Mouse (Mus musculus) neural tube, embryonic 11.5 days (tissue): ENCODE data around the gene Gm10406. TPM values are rescaled to one million over a fixed set of nuclear protein-coding genes. Genes with fewer than 3 reads are reported as not detected.
A peak's percentile ranks its signal among the peaks of the same experiment; 100 is the strongest.
"Not testable (repeated sequence)": the region's sequence is repeated elsewhere in the genome, so short reads cannot be mapped to it uniquely, and the experiment has no call there.

Source experiments
- ATAC-seq: fragments of 200-750 bp; cut with Nextera tagmentation; 2 replicates; pipeline ENCODE4 v1.8.0; 2017; ENCODE audit warnings: moderate number of reproducible peaks, mild to moderate bottlenecking, moderate TSS enrichment, moderate library complexity; ENCODE audit not compliant: insufficient read depth, low FRiP score, low TSS enrichment
- DNase-seq: peaks from one replicate; pipeline ENCODE4 v3.0.0-alpha.2; 2015; ENCODE audit warnings: low spot score
- H3K27ac ChIP-seq: fragments of 300-500 bp; sonication (generic); 2 replicates; pipeline ENCODE4 v1.5.1; 2014; ENCODE audit warnings: low read depth, mild to moderate bottlenecking, low read length
- H3K27me3 ChIP-seq: fragments of 300-500 bp; sonication (generic); 2 replicates; pipeline ENCODE4 v1.6.1; 2014; ENCODE audit warnings: mild to moderate bottlenecking, low read length, mixed read lengths; ENCODE audit not compliant: control insufficient read depth, insufficient read depth
- H3K36me3 ChIP-seq: fragments of 300-500 bp; sonication (generic); 2 replicates; pipeline ENCODE4 v1.6.1; 2014; ENCODE audit warnings: mild to moderate bottlenecking, low read length, moderate library complexity, mixed read lengths; ENCODE audit not compliant: control insufficient read depth, insufficient read depth
- H3K4me1 ChIP-seq: fragments of 300-500 bp; sonication (generic); 2 replicates; pipeline ENCODE4 v1.6.1; 2014; ENCODE audit warnings: low read length, mixed read lengths; ENCODE audit not compliant: control insufficient read depth, insufficient read depth
- H3K4me2 ChIP-seq: fragments of 300-500 bp; sonication (generic); 2 replicates; pipeline ENCODE4 v1.6.1; 2014; ENCODE audit warnings: low read depth, mild to moderate bottlenecking, moderate library complexity
- H3K4me3 ChIP-seq: fragments of 300-500 bp; sonication (generic); 2 replicates; pipeline ENCODE4 v1.5.1; 2014; ENCODE audit warnings: low read depth, low read length
- H3K9ac ChIP-seq: fragments of 300-500 bp; sonication (generic); 2 replicates; pipeline ENCODE4 v1.6.1; 2014; ENCODE audit warnings: mild to moderate bottlenecking, low read length
- H3K9me3 ChIP-seq: fragments of 300-500 bp; sonication (generic); 2 replicates; pipeline ENCODE4 v1.6.1; 2016; ENCODE audit warnings: low read length; ENCODE audit not compliant: control insufficient read depth
- WGBS: fragments of 180-500 bp; shearing (Covaris S2); extraction: QIAGEN DNeasy Blood & Tissue Kit; methylation state at CpG from one replicate; pipeline ENCODE4 v1.1.7; 2014; 5-methylcytosine and 5-hydroxymethylcytosine counted together
- polyA plus RNA-seq: library from polyadenylated mRNA; unstranded; fragments of >200 nt; fragmentation: Nextera tagmentation; extraction: Ambion mirVana; gene quantifications from 2 replicates; pipeline ENCODE4 v1.2.1, GENCODE M21; 2014

Gene Gm10406
- 0.76 and 0.96 TPM in 2 replicates for polyA plus RNA-seq

DNA sequence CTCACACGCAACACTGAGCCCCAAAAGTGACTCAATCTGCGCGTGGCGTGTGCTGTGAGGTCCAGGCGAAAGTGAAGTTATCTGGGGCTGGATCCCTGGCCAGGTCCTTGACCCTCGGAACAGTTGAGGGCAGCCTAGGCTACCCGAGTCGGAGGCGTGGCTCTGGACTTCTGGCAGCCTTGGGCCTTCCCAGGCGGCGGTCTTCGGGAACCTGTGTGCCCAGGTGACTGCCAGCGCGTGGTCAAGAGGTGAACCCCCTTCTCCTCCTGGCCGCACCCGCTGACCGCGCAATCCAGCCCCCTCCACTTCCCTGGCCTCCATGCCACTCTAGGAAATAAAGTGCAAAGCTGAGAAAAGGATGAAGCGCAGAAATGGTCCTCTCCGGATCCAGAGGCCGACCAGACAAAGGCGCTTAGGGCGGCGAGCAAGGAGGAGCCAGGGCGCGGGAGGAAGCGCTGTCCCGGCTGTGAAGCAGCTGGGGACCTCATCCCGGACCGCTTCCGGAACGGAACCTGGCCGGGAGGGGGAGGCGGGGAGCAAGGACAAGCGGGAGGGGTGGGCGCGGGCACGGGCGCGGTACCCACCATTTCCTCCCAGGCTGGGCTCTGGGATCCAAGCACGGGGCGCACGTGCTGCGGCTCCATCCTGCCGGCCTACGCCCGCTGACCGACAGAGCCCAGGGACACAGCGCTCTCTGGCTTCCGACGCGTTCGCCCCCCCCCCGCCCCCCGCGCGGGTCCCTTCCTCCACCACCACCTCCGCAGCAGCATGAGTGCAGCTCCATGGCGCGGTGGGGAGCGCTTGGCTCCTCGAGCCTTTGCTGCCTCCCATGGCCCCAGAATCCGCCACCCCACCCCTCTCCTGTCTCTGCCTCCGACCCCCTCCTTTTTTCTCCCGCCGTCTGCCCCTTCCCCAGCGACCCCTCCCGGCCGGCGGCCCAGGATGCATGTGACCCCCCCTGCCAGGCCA lies at the start of gene Gm10406:
TSS of gene Gm10406 (minus strand) at position 669 of the 969 bp plus-strand sequence.
- peak within 1 kb of the TSS; percentile 37 for H3K4me3 ChIP-seq
- H3K9ac ChIP-seq = peak within 1 kb of the TSS; percentile 64
- not testable (repeated sequence) for H3K4me1 ChIP-seq, H3K36me3 ChIP-seq, ATAC-seq, H3K27me3 ChIP-seq, H3K9me3 ChIP-seq, H3K27ac ChIP-seq
- peak; percentile 30 for DNase-seq
- peak within 1 kb of the TSS; percentile 65 for H3K4me2 ChIP-seq
- WGBS = 1% methylated on average over 45 of the region's 70 CpGs

DNA sequence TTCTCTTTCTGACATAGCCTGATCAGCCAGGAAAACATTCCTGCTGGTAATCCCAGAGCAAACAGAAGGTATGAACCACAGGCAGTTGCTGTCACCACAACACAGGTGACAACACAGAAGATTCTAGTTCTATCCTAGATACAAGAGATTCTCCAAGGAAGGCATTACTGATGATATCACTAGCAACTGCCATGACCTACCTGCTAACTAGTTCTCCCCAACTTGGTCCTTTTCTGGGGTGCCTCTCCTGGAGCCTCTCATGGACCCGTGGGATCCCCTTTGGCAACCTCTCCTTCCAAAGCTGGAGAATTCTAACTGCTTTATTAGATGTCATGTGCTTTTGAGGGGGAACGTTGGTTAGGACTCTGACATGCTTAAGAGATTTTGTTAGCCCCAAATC lies 17.6 kb upstream of the Gm10406 start, which contains the start of gene Gm3685:
TSS of gene Gm3685 (minus strand) at position 101 of the 400 bp plus-strand sequence.
- H3K27ac ChIP-seq, H3K36me3 ChIP-seq, ATAC-seq, H3K4me3 ChIP-seq, DNase-seq, H3K4me1 ChIP-seq, H3K27me3 ChIP-seq, H3K9ac ChIP-seq, H3K9me3 ChIP-seq, H3K4me2 ChIP-seq: not testable (repeated sequence)
- WGBS = no CpG with 5 or more reads among the region's 2 CpGs

DNA sequence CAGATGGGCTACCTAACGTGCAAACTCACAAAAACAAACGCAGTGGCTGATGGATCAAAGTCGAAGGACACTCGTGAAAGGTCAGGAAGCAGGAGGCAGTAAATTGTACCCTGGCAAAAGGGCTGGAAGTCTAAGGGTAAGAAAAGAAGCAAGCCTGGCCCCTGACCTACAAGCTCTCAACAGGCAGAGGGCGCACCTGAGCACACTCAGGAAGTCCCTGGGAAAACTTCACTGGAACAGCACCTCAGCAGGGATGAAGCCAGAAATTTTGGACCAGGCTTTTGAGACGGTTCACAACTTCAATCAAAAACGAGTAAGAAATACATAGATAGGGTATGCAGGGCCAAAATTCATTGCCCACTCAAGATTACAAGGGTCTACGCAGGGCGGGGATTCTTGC lies 975 bp downstream of the Gm10406 start:
- H3K4me2 ChIP-seq = peak overlapping the region; percentile 65; the same call in 1 of the 2 replicates
- not testable (repeated sequence) for H3K9ac ChIP-seq, H3K27ac ChIP-seq, H3K4me1 ChIP-seq, H3K36me3 ChIP-seq, H3K9me3 ChIP-seq, ATAC-seq, DNase-seq, H3K27me3 ChIP-seq, H3K4me3 ChIP-seq
- WGBS = 2% methylated on average over 7 of the region's 9 CpGs

DNA sequence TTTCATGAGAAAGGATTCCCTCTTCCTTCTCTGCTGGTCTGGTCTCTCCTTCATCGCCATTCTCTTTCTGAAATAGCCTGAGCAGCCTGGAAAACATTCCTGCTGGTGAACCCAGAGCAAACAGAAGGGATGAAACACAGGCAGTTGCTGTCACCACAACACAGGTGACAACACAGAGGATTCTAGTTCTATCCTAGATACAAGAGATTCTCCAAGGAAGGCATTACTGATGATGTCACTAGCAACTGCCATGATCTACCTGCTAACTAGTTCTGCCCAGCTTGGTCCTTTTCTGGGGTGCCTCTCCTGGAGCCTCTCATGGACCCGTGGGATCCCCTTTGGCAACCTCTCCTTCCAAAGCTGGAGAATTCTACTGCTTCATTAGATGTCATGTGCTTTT lies 53.5 kb downstream of the Gm10406 start, which contains the start of gene Gm6356:
TSS of gene Gm6356 (minus strand) at position 101 of the 400 bp plus-strand sequence.
- not testable (repeated sequence) for H3K4me3 ChIP-seq, H3K4me1 ChIP-seq, H3K36me3 ChIP-seq, H3K9me3 ChIP-seq, H3K4me2 ChIP-seq, H3K9ac ChIP-seq, DNase-seq, H3K27me3 ChIP-seq, H3K27ac ChIP-seq, ATAC-seq
- WGBS = 58% methylated on average over 1 of the region's 2 CpGs

Other genes starting within 250 kb of the Gm10406 start
- not detected in 2 replicates for gene Gm3642, start 187.1 kb downstream of the Gm10406 start, polyA plus RNA-seq
- 1.8 and 2.1 TPM in 2 replicates for gene Gm3667, start 137.5 kb downstream of the Gm10406 start, polyA plus RNA-seq
- gene Gm6356, start 53.6 kb downstream of the Gm10406 start, polyA plus RNA-seq = not detected in 2 replicates
- gene Gm3685, start 17.5 kb upstream of the Gm10406 start, polyA plus RNA-seq = not detected in 2 replicates
- 2.2 and 4.1 TPM in 2 replicates for gene Gm3696, start 73.2 kb upstream of the Gm10406 start, polyA plus RNA-seq
- gene Gm6676, start 98.0 kb upstream of the Gm10406 start, polyA plus RNA-seq = not detected in 2 replicates
- 3.8 and 4.2 TPM in 2 replicates for gene Gm3512, start 147.1 kb upstream of the Gm10406 start, polyA plus RNA-seq
- not detected in 2 replicates for gene Gm16434, start 167.1 kb upstream of the Gm10406 start, polyA plus RNA-seq
- gene Gm3727, start 237.3 kb upstream of the Gm10406 start, polyA plus RNA-seq = not detected in 2 replicates